ENCODE assay signal across 23 mouse cellular contexts in the genomic region with DNA sequence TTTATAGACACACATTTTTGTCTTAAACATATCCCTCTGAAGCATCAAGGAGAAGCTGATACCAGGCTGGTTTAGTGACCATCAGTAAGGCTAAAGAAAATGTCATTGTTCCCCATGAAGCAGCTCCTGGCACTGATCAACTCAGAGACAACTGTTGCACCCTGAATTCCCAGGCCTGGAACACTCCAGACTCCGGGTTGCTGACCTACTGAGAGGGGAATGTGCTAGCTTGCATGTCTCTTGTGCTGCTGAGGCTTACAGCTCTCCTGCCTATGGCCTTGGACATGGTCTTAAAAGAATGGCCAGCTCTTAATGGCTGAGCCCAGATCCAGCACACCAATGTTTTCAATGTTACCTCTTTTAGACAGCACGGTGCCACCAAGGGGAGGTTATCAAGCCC.
DNase-seq lines count a peak whose midpoint lies in the region; ATAC-seq and TF ChIP-seq lines count a peak whose summit lies in the region.
"Had no signal": no experiment of that assay in that cellular context is flagged by ENCODE, and none has a peak within 500 bp of the region (broad histone marks: within the 10 kb centered on the region; RNA-seq: fewer than 3 reads in every experiment).

No protein-coding gene starts in this region.

- H3K27me3 ChIP-seq in forebrain, embryonic 15.5 days, result no peaks in the 10 kb centered on the region
- no peaks in the 10 kb centered on the region for H3K27me3 ChIP-seq in forebrain, embryonic 11.5 days (ENCODE audit: control insufficient read depth, insufficient read depth, low read length)
- H3K27me3 ChIP-seq in hindbrain, embryonic 15.5 days, result no peaks in the 10 kb centered on the region
- H3K27me3 ChIP-seq in hindbrain, embryonic 11.5 days (ENCODE audit: control insufficient read depth, insufficient read depth, low read length), result no peaks in the 10 kb centered on the region
- no peaks in the 10 kb centered on the region for H3K27me3 ChIP-seq in forebrain, postnatal 0 days (ENCODE audit: insufficient read depth, low read length)
- H3K27me3 ChIP-seq: embryonic facial prominence, embryonic 12.5 days; hindbrain, embryonic 12.5 days; intestine, embryonic 15.5 days; Patski had no signal

- WGBS in forebrain, embryonic 15.5 days, result 80% methylated on average over 2 of the region's 2 CpGs
- WGBS in forebrain, embryonic 11.5 days, result 87% methylated on average over 2 of the region's 2 CpGs
- 86% methylated on average over 2 of the region's 2 CpGs for WGBS in hindbrain, embryonic 15.5 days
- WGBS in hindbrain, embryonic 11.5 days, result 93% methylated on average over 2 of the region's 2 CpGs
- 72% methylated on average over 2 of the region's 2 CpGs for WGBS in forebrain, postnatal 0 days

- H3K36me3 ChIP-seq in forebrain, embryonic 15.5 days, result peaks cover 4% of the 10 kb centered on the region
- H3K36me3 ChIP-seq in forebrain, embryonic 11.5 days (ENCODE audit: control insufficient read depth, insufficient read depth, low read length), result no peaks in the 10 kb centered on the region
- H3K36me3 ChIP-seq in hindbrain, embryonic 15.5 days, result no peaks in the 10 kb centered on the region
- no peaks in the 10 kb centered on the region for H3K36me3 ChIP-seq in hindbrain, embryonic 11.5 days (ENCODE audit: control insufficient read depth, insufficient read depth, low read length)
- peaks cover 14% of the 10 kb centered on the region for H3K36me3 ChIP-seq in forebrain, postnatal 0 days (ENCODE audit: insufficient read depth)
- H3K36me3 ChIP-seq: embryonic facial prominence, embryonic 12.5 days; hindbrain, embryonic 12.5 days; intestine, embryonic 15.5 days had no signal

- H3K9ac ChIP-seq in forebrain, embryonic 15.5 days (replicated peaks), result no peak overlapping the region
- H3K9ac ChIP-seq in forebrain, embryonic 11.5 days (ENCODE audit: low read length), result no peak overlapping the region
- no peak overlapping the region for H3K9ac ChIP-seq in hindbrain, embryonic 15.5 days
- no peak overlapping the region for H3K9ac ChIP-seq in hindbrain, embryonic 11.5 days (ENCODE audit: low read depth, low read length)
- no peak overlapping the region for H3K9ac ChIP-seq in forebrain, postnatal 0 days
- H3K9ac ChIP-seq: embryonic facial prominence, embryonic 12.5 days; hindbrain, embryonic 12.5 days; intestine, embryonic 15.5 days had no signal

- no peak for DNase-seq in forebrain, embryonic 11.5 days (ENCODE audit: low spot score)
- no peak for DNase-seq in hindbrain, embryonic 11.5 days (ENCODE audit: low spot score)
- peak; percentile 22 to 27 for DNase-seq in right cerebral cortex, postnatal 10 days (ENCODE audit: low spot score in 2 of 2)
- no peak for DNase-seq in right cerebral cortex, adult 2 months (ENCODE audit: low spot score in 2 of 2)
- DNase-seq in forebrain, postnatal 0 days, result no peak
- DNase-seq: cerebellum, adult 11-12 months; cerebellum, postnatal 14 days; gastrocnemius, adult 2 months; kidney, adult 9 months; kidney, postnatal 14 days; layer of hippocampus, postnatal 36 days; right cerebral cortex, postnatal 4 days; thymus, adult 18-20 months; thymus, postnatal 36 days had no signal

- no peak for ATAC-seq in forebrain, embryonic 15.5 days (replicated peaks)
- no peak for ATAC-seq in forebrain, embryonic 11.5 days (replicated peaks; ENCODE audit: low FRiP score)
- 0 out of 2 replicates have a peak, but pooled peaks have one; percentile 13 for ATAC-seq in hindbrain, embryonic 15.5 days (ENCODE audit: low FRiP score, low read depth)
- ATAC-seq in hindbrain, embryonic 11.5 days (ENCODE audit: low FRiP score), result no peak
- peak; percentile 7; the same call in 1 of the 2 replicates for ATAC-seq in forebrain, postnatal 0 days
- no peak for ATAC-seq in cerebellum, adult (ENCODE audit: insufficient number of reproducible peaks, low FRiP score, low TSS enrichment)
- ATAC-seq: CD4-positive, CD25-positive, alpha-beta regulatory T cell, adult 4 months; intestine, embryonic 15.5 days had no signal

- H3K27ac ChIP-seq in forebrain, embryonic 15.5 days (replicated peaks), result peak overlapping the region; percentile 37
- H3K27ac ChIP-seq in forebrain, embryonic 11.5 days (ENCODE audit: low read depth, low read length), result no peak overlapping the region
- no peak overlapping the region for H3K27ac ChIP-seq in hindbrain, embryonic 15.5 days (replicated peaks)
- no peak overlapping the region for H3K27ac ChIP-seq in hindbrain, embryonic 11.5 days (ENCODE audit: low read depth, low read length)
- H3K27ac ChIP-seq in forebrain, postnatal 0 days (ENCODE audit: low read depth, low read length), result peak overlapping the region; percentile 35; the same call in 1 of the 2 replicates
- H3K27ac ChIP-seq: embryonic facial prominence, embryonic 12.5 days; gastrocnemius, adult 2 months; hindbrain, embryonic 12.5 days; intestine, embryonic 15.5 days; midbrain, embryonic 10.5 days had no signal

- H3K4me1 ChIP-seq in forebrain, embryonic 15.5 days, result peaks cover 16% of the 10 kb centered on the region
- no peaks in the 10 kb centered on the region for H3K4me1 ChIP-seq in forebrain, embryonic 11.5 days (replicated peaks; ENCODE audit: control insufficient read depth, insufficient read depth, low read length)
- H3K4me1 ChIP-seq in hindbrain, embryonic 15.5 days (replicated peaks), result peaks cover 3% of the 10 kb centered on the region; the same call in 1 of the 2 replicates
- H3K4me1 ChIP-seq in hindbrain, embryonic 11.5 days (replicated peaks; ENCODE audit: control insufficient read depth, insufficient read depth, low read length), result no peaks in the 10 kb centered on the region
- H3K4me1 ChIP-seq in forebrain, postnatal 0 days (ENCODE audit: insufficient read depth), result no peaks in the 10 kb centered on the region
- H3K4me1 ChIP-seq: embryonic facial prominence, embryonic 12.5 days; intestine, embryonic 15.5 days had no signal

- H3K4me2 ChIP-seq in forebrain, embryonic 15.5 days (replicated peaks), result no peak overlapping the region
- no peak overlapping the region for H3K4me2 ChIP-seq in forebrain, embryonic 11.5 days (ENCODE audit: low read depth, low read length, severe bottlenecking)
- H3K4me2 ChIP-seq in hindbrain, embryonic 15.5 days, result no peak overlapping the region
- H3K4me2 ChIP-seq in hindbrain, embryonic 11.5 days (replicated peaks; ENCODE audit: low read depth, low read length), result no peak overlapping the region
- no peak overlapping the region for H3K4me2 ChIP-seq in forebrain, postnatal 0 days (ENCODE audit: low read depth)
- H3K4me2 ChIP-seq: embryonic facial prominence, embryonic 12.5 days; hindbrain, embryonic 12.5 days; intestine, embryonic 15.5 days had no signal

- H3K9me3 ChIP-seq in forebrain, embryonic 15.5 days, result no peaks in the 10 kb centered on the region
- H3K9me3 ChIP-seq in forebrain, embryonic 11.5 days (ENCODE audit: control insufficient read depth, low read length), result no peaks in the 10 kb centered on the region
- no peaks in the 10 kb centered on the region for H3K9me3 ChIP-seq in hindbrain, embryonic 15.5 days
- no peaks in the 10 kb centered on the region for H3K9me3 ChIP-seq in hindbrain, embryonic 11.5 days (ENCODE audit: control insufficient read depth, low read length)
- no peaks in the 10 kb centered on the region for H3K9me3 ChIP-seq in forebrain, postnatal 0 days (ENCODE audit: low read length)
- H3K9me3 ChIP-seq: embryonic facial prominence, embryonic 12.5 days; hindbrain, embryonic 12.5 days; intestine, embryonic 15.5 days; midbrain, embryonic 10.5 days had no signal

- TF ChIP-seq CTCF in forebrain, postnatal 0 days (IDR thresholded peaks at IDR 0.05; ENCODE audit: low read depth), result no peak

- H3K4me3 ChIP-seq in forebrain, embryonic 15.5 days, result no peak overlapping the region
- no peak overlapping the region for H3K4me3 ChIP-seq in forebrain, embryonic 11.5 days (ENCODE audit: low read depth, low read length)
- no peak overlapping the region for H3K4me3 ChIP-seq in hindbrain, embryonic 15.5 days
- no peak overlapping the region for H3K4me3 ChIP-seq in hindbrain, embryonic 11.5 days (ENCODE audit: low read depth, low read length)
- H3K4me3 ChIP-seq in forebrain, postnatal 0 days (ENCODE audit: low read depth, low read length), result no peak overlapping the region
- H3K4me3 ChIP-seq: embryonic facial prominence, embryonic 12.5 days; gastrocnemius, adult 2 months; hindbrain, embryonic 12.5 days; intestine, embryonic 15.5 days; midbrain, embryonic 10.5 days had no signal

Comparison
In these comparisons a context has a peak if more than half of its experiments do, and no peak if none do; other contexts are left out.
1. ATAC-seq: peak in hindbrain, embryonic 15.5 days (single experiment) and forebrain, postnatal 0 days (single experiment); none in forebrain, embryonic 15.5 days (single experiment), forebrain, embryonic 11.5 days (single experiment), hindbrain, embryonic 11.5 days (single experiment) and cerebellum, adult (single experiment).
2. H3K27ac ChIP-seq: peak in forebrain, embryonic 15.5 days (single experiment) and forebrain, postnatal 0 days (single experiment); none in forebrain, embryonic 11.5 days (single experiment), hindbrain, embryonic 15.5 days (single experiment) and hindbrain, embryonic 11.5 days (single experiment).
3. DNase-seq: peak in right cerebral cortex, postnatal 10 days (2 of 2); none in forebrain, embryonic 11.5 days (single experiment), hindbrain, embryonic 11.5 days (single experiment), right cerebral cortex, adult 2 months (0 of 2) and forebrain, postnatal 0 days (single experiment).